Mouse (Mus musculus): ENCODE results near the gene Ndufc2. TPM values are rescaled to one million over a fixed set of nuclear protein-coding genes. Genes with fewer than 3 reads are reported as not detected.
"Not testable (repeated sequence)": the region's sequence is repeated elsewhere in the genome, so short reads cannot be mapped to it uniquely, and the experiment has no call there.

The Ndufc2 gene
- total and polyA plus RNA-seq, 2 experiments from 2014 or later, result 384 to 631 TPM

DNA sequence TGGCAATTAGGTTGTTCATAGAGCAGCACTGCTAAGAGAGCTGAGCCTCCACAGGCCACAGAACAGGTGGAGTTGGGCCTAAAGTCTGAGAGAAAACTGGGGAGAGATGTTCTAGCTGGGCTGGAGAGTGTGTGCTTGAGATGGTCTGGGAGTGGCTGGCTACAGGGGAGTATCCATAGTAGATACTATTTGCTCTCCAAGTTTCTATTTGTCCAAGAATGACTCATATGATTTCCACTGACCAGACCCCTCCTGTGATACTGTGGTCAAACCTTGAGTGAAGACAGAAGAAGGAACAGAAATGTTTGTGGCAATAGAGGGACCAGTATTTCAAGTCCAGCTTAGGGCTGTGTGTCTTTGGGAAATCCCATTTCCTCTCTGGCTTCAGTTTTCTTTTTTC lies 39.2 kb downstream of the Ndufc2 start:
- H3K4me1 ChIP-seq (ENCODE audit: insufficient read depth), result 0 out of 2 replicates have a peak, but pooled peaks cover 3% of the 10 kb centered on the region
- H3K9me3 ChIP-seq (ENCODE audit: low read length), result no peaks in the 10 kb centered on the region
- ATAC-seq (no peak), DNase-seq (no peak)
- no peak for TF ChIP-seq CTCF (IDR thresholded peaks at IDR 0.05; ENCODE audit: low read depth)
- no peaks in the 10 kb centered on the region for H3K36me3 ChIP-seq (ENCODE audit: insufficient read depth)
- no peak overlapping the region for H3K27ac ChIP-seq (ENCODE audit: low read depth, low read length)
- H3K9ac ChIP-seq, result no peak overlapping the region
- no peak overlapping the region for H3K4me3 ChIP-seq (ENCODE audit: low read depth, low read length)
- H3K4me2 ChIP-seq (ENCODE audit: low read depth), result no peak overlapping the region
- H3K27me3 ChIP-seq (ENCODE audit: insufficient read depth, low read length), result no peaks in the 10 kb centered on the region

DNA sequence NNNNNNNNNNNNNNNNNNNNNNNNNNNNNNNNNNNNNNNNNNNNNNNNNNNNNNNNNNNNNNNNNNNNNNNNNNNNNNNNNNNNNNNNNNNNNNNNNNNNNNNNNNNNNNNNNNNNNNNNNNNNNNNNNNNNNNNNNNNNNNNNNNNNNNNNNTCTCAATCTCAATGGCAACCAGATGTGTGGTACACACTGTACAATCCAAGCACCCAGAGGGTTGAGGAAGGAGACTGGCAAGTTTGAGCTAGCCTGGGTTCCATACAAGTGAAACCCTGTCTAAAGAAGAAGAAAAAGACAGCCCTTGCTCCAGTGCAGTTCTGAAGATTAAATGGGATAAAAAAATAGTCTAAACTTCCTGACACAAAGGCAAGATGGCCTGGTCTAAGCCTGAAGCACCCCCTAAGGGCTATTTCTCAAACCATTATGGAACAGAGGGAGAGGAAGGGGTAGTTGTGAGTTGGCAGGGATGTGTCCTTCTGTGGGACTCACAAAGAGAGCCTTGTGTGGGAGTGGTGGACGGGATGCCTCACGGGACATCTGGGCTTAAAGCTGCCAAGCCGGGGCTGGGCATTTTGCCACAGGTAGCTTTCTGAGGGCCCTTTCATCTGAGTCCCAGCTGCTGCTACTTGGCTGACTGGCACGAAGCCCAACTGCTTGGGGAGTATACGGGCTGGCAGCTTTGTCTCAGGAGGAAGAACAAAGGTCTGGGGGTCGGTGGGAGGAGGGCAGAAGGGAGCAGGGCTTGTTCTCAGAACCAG lies 46.5 kb downstream of the Ndufc2 start:
- Histone ChIP-seq H3K27me3 (ENCODE audit: insufficient read depth, low read length) (no peaks in the 10 kb centered on the region), H3K9me3 (ENCODE audit: low read length) (no peaks in the 10 kb centered on the region), H3K4me2 (ENCODE audit: low read depth) (no peak overlapping the region), H3K4me1 (ENCODE audit: insufficient read depth) (peaks cover 3% of the 10 kb centered on the region; the same call in 1 of the 2 replicates), H3K9ac (no peak overlapping the region), H3K36me3 (ENCODE audit: insufficient read depth) (no peaks in the 10 kb centered on the region), H3K4me3 (ENCODE audit: low read depth, low read length) (no peak overlapping the region), H3K27ac (ENCODE audit: low read depth, low read length) (peak overlapping the region; percentile 74)
- no peak for TF ChIP-seq CTCF (IDR thresholded peaks at IDR 0.05; ENCODE audit: low read depth)
- DNase-seq (peak; percentile 94), ATAC-seq (peak; percentile 95)
- WGBS, result 5% methylated on average over 6 of the region's 6 CpGs

DNA sequence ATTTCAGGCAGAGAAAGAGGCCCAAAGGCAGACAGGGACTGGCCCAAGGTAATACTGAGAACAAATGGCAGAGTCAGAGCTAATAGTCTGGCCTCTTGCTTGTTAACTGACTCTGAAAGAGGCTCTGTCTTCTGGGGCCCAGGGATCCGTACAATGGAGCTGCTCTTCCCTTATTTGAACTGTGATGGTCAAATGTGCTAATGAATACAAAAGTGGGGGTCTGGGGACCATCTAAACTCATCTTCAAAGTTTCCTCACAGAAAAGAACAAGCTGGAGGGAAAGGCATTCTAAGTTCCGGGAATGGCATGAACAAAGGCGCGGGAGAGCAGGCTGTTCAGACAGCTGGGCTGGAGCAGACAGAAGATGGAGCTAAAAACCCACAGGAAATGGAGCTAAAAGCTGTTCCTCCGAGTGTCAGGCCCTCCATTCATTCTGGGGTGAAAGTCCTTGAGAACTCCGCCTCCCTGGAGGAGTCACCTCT lies 47.3 kb downstream of the Ndufc2 start:
- Histone ChIP-seq H3K27ac (ENCODE audit: low read depth, low read length) (peak overlapping the region; percentile 74), H3K4me2 (ENCODE audit: low read depth) (no peak overlapping the region), H3K9ac (no peak overlapping the region), H3K27me3 (ENCODE audit: insufficient read depth, low read length) (no peaks in the 10 kb centered on the region), H3K4me3 (ENCODE audit: low read depth, low read length) (no peak overlapping the region), H3K36me3 (ENCODE audit: insufficient read depth) (no peaks in the 10 kb centered on the region), H3K9me3 (ENCODE audit: low read length) (no peaks in the 10 kb centered on the region), H3K4me1 (ENCODE audit: insufficient read depth) (peaks cover 3% of the 10 kb centered on the region; the same call in 1 of the 2 replicates)
- DNase-seq (peak; percentile 64), ATAC-seq (peak; percentile 69)
- 16% methylated on average over 6 of the region's 6 CpGs for WGBS
- 0 out of 2 replicates have a peak, but pooled peaks have one; percentile 34 for TF ChIP-seq CTCF (IDR thresholded peaks at IDR 0.05; ENCODE audit: low read depth)

DNA sequence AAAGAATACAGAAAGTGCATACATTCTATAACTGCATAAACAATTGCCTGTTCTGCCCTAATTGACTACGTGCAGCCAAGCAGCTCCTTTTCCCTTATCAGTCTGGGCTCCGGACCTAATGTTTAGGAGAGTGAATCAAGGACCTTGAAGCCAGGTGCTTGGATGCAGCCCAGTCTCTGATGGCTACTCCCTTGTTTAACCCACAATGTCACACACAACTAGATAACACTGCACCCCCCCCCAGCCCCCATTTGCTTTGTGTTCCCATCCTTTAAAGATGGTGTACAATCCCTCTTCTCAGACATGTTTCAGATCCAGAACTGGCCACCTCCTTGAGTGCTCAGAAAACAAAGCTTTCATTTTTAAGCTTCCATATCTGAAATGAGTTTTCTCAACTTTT lies 51.2 kb downstream of the Ndufc2 start, which contains the start of gene Kctd14:
Kctd14 (plus strand) TSS at position 301 of the 400 bp plus-strand sequence.
- not testable (repeated sequence) for H3K4me3 ChIP-seq (ENCODE audit: low read depth, low read length); H3K27ac ChIP-seq (ENCODE audit: low read depth, low read length); DNase-seq; H3K27me3 ChIP-seq (ENCODE audit: insufficient read depth, low read length); H3K9me3 ChIP-seq (ENCODE audit: low read length); H3K4me2 ChIP-seq (ENCODE audit: low read depth); H3K36me3 ChIP-seq (ENCODE audit: insufficient read depth); H3K9ac ChIP-seq; ATAC-seq; H3K4me1 ChIP-seq (ENCODE audit: insufficient read depth)
- 80% methylated on average over 2 of the region's 2 CpGs for WGBS

DNA sequence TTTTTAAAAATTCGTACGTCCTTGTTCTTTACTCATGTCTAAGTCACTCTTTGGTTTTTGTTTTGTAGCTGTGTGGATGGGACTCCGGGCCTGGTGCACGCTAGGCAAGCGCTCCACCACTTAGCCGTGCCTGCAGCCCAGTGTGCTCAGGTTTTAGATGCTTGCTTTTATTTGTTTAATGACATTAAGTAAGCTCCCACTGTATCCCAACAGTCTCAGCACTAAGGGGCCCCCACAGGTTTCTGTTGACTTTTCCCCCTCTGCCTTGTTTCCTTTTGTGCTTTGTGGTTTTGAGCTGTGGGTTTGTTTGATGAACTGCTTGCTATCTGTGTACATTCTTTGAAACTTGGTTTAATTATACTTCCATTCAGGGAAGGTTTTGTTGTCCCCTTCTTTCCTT lies 52.4 kb downstream of the Ndufc2 start:
- ATAC-seq (no peak), DNase-seq (no peak)
- no peaks in the 10 kb centered on the region for H3K4me1 ChIP-seq (ENCODE audit: insufficient read depth)
- no peak overlapping the region for H3K9ac ChIP-seq
- 74% methylated on average over 6 of the region's 6 CpGs for WGBS
- TF ChIP-seq CTCF (IDR thresholded peaks at IDR 0.05; ENCODE audit: low read depth), result no peak
- H3K27me3 ChIP-seq (ENCODE audit: insufficient read depth, low read length), result no peaks in the 10 kb centered on the region
- H3K9me3 ChIP-seq (ENCODE audit: low read length), result no peaks in the 10 kb centered on the region
- H3K36me3 ChIP-seq (ENCODE audit: insufficient read depth), result no peaks in the 10 kb centered on the region
- no peak overlapping the region for H3K4me3 ChIP-seq (ENCODE audit: low read depth, low read length)
- no peak overlapping the region for H3K4me2 ChIP-seq (ENCODE audit: low read depth)
- H3K27ac ChIP-seq (ENCODE audit: low read depth, low read length), result no peak overlapping the region

DNA sequence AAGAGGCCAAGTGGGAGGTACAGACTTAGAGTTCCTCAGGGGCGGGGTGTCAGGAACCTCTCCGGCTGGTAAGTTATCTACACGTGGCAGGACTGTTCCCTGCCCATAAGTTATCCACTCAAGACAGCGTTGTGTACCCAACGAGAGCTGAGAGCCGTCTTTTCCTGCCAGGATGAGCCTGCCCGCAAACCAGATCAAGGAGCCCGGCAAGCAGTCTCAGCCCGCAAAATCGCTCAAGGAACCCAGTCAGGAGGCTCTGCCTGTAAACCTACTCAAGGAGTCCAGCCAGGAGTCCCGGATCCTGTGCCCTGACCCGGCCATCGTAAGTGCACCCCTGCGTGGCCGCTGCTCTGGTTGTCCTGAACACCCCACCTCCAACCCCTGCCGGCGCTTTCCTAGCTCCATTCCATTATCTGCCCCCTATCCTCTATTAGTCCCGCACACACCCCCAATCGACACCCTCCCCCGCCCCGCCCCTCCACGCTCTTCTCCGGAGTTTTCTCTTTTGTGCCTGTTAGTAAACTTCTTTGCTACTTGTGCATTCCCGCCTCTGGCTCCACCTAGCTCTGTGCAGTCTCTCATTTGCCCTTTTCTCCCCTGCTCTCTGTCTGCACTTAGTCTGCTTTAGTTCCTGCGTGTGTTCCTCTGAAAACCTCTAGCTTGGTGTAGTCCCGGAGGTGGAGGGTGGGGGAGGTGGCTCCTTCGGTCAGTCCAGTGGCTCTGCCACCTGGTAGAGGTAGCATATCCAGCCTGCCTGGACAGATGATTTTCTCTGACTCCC lies 53.5 kb downstream of the Ndufc2 start:
- Histone ChIP-seq H3K9ac (no peak overlapping the region), H3K36me3 (ENCODE audit: insufficient read depth) (no peaks in the 10 kb centered on the region), H3K4me1 (ENCODE audit: insufficient read depth) (no peaks in the 10 kb centered on the region), H3K27me3 (ENCODE audit: insufficient read depth, low read length) (no peaks in the 10 kb centered on the region), H3K9me3 (ENCODE audit: low read length) (no peaks in the 10 kb centered on the region), H3K27ac (ENCODE audit: low read depth, low read length) (no peak overlapping the region), H3K4me2 (ENCODE audit: low read depth) (peak overlapping the region; percentile 47), H3K4me3 (ENCODE audit: low read depth, low read length) (peak overlapping the region; percentile 22)
- TF ChIP-seq CTCF (IDR thresholded peaks at IDR 0.05; ENCODE audit: low read depth), result no peak
- WGBS, result 5% methylated on average over 27 of the region's 27 CpGs
- ATAC-seq (peak; percentile 16; the same call in 1 of the 2 replicates), DNase-seq (no peak)

DNA sequence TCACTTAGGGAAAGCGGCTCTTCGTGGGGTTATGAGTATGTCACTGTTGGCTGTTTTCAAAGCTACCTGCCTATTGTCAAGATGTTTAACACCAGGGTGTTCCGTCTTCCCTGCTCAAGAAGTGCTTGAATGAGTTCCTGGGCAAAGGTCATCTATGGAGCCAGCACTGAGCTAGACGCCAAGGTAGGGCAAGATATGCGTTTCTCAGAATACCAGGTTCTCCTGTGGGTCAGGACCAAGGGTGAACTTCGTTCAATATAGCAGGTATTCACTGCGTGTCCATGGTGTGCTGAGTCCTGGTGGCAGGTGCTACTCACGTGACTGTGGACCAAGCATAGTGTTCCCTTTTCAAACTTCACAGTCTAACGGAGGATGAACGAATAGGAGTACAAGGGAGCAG lies 55.0 kb downstream of the Ndufc2 start:
- ATAC-seq (no peak), DNase-seq (no peak)
- no peak overlapping the region for H3K9ac ChIP-seq
- no peaks in the 10 kb centered on the region for H3K27me3 ChIP-seq (ENCODE audit: insufficient read depth, low read length)
- no peak overlapping the region for H3K27ac ChIP-seq (ENCODE audit: low read depth, low read length)
- no peaks in the 10 kb centered on the region for H3K36me3 ChIP-seq (ENCODE audit: insufficient read depth)
- TF ChIP-seq CTCF (IDR thresholded peaks at IDR 0.05; ENCODE audit: low read depth), result no peak
- H3K4me1 ChIP-seq (ENCODE audit: insufficient read depth), result no peaks in the 10 kb centered on the region
- no peaks in the 10 kb centered on the region for H3K9me3 ChIP-seq (ENCODE audit: low read length)
- WGBS, result 97% methylated on average over 10 of the region's 10 CpGs
- no peak overlapping the region for H3K4me2 ChIP-seq (ENCODE audit: low read depth)
- H3K4me3 ChIP-seq (ENCODE audit: low read depth, low read length), result no peak overlapping the region
